ENCODE assay signal across 11 mouse cellular contexts in the genomic region with DNA sequence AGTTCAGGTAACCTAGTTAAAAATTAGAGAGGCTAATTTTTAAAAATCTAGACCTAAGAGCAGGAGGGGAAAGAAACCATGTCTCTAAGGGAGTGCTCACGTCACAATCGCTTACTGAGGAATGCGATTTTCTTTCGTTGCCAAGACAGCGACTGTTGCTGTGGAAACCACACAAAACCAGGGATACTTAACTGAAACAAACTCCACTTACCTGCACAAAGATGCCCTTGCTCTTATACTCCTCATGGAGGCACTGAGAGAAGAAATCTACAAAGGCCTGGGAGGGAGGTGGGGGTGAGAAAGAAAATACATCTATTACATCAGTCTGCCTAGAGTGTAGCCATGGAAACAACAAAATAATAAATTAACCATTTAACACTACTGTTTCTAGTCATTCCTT. TPM values are rescaled to one million over a fixed set of nuclear protein-coding genes. Genes with fewer than 3 reads are reported as not detected.
DNase-seq lines count a peak whose midpoint lies in the region; ATAC-seq lines count a peak whose summit lies in the region.
"Had no signal": no experiment of that assay in that cellular context is flagged by ENCODE, and none has a peak within 500 bp of the region (broad histone marks: within the 10 kb centered on the region; RNA-seq: fewer than 3 reads in every experiment).

No protein-coding gene starts in this region.

- no peaks in the 10 kb centered on the region for H3K36me3 ChIP-seq in hindbrain, embryonic 13.5 days
- peaks cover 19% of the 10 kb centered on the region for H3K36me3 ChIP-seq in hindbrain, embryonic 10.5 days
- H3K36me3 ChIP-seq in forebrain, embryonic 16.5 days (ENCODE audit: control insufficient read depth, insufficient read depth): no peaks in the 10 kb centered on the region
- no peaks in the 10 kb centered on the region for H3K36me3 ChIP-seq in midbrain, embryonic 14.5 days (ENCODE audit: control insufficient read depth, insufficient read depth, low read length)

- ATAC-seq in hindbrain, embryonic 13.5 days (ENCODE audit: low FRiP score): peak; percentile 76; the same call in 1 of the 2 replicates
- peak; percentile 88 for ATAC-seq in forebrain, embryonic 16.5 days
- peak; percentile 57; the same call in 1 of the 2 replicates for ATAC-seq in midbrain, embryonic 14.5 days (ENCODE audit: low FRiP score, low TSS enrichment)

- H3K4me1 ChIP-seq in hindbrain, embryonic 13.5 days (replicated peaks): peaks cover 35% of the 10 kb centered on the region
- no peaks in the 10 kb centered on the region for H3K4me1 ChIP-seq in hindbrain, embryonic 10.5 days (replicated peaks)
- H3K4me1 ChIP-seq in forebrain, embryonic 16.5 days (replicated peaks; ENCODE audit: control insufficient read depth, insufficient read depth, low read length): peaks cover 27% of the 10 kb centered on the region
- H3K4me1 ChIP-seq in midbrain, embryonic 14.5 days (ENCODE audit: control insufficient read depth, insufficient read depth, low read length): peaks cover 27% of the 10 kb centered on the region

- 29% methylated on average over 5 of the region's 5 CpGs for WGBS in hindbrain, embryonic 13.5 days
- WGBS in hindbrain, embryonic 10.5 days: 65% methylated on average over 5 of the region's 5 CpGs
- WGBS in forebrain, embryonic 16.5 days: 10% methylated on average over 5 of the region's 5 CpGs
- 23% methylated on average over 5 of the region's 5 CpGs for WGBS in midbrain, embryonic 14.5 days

- H3K4me3 ChIP-seq in hindbrain, embryonic 13.5 days: no peak overlapping the region
- no peak overlapping the region for H3K4me3 ChIP-seq in hindbrain, embryonic 10.5 days
- no peak overlapping the region for H3K4me3 ChIP-seq in forebrain, embryonic 16.5 days (replicated peaks; ENCODE audit: low read length)
- H3K4me3 ChIP-seq in midbrain, embryonic 14.5 days (replicated peaks; ENCODE audit: low read depth, low read length): no peak overlapping the region

- H3K9ac ChIP-seq in hindbrain, embryonic 13.5 days: no peak overlapping the region
- no peak overlapping the region for H3K9ac ChIP-seq in forebrain, embryonic 16.5 days (replicated peaks; ENCODE audit: low read depth, low read length)
- H3K9ac ChIP-seq in midbrain, embryonic 14.5 days (replicated peaks; ENCODE audit: low read length): no peak overlapping the region

- H3K27ac ChIP-seq in hindbrain, embryonic 13.5 days: no peak overlapping the region
- H3K27ac ChIP-seq in hindbrain, embryonic 10.5 days: no peak overlapping the region
- peak overlapping the region; percentile 31; the same call in 1 of the 2 replicates for H3K27ac ChIP-seq in forebrain, embryonic 16.5 days (ENCODE audit: low read length)
- H3K27ac ChIP-seq in midbrain, embryonic 14.5 days (replicated peaks; ENCODE audit: low read depth, low read length): peak overlapping the region; percentile 65
- H3K27ac ChIP-seq: macrophage had no signal

- H3K27me3 ChIP-seq in hindbrain, embryonic 13.5 days: no peaks in the 10 kb centered on the region
- H3K27me3 ChIP-seq in hindbrain, embryonic 10.5 days (ENCODE audit: insufficient read depth, poor library complexity, severe bottlenecking): no peaks in the 10 kb centered on the region
- H3K27me3 ChIP-seq in forebrain, embryonic 16.5 days (replicated peaks; ENCODE audit: control insufficient read depth, insufficient read depth, low read length): no peaks in the 10 kb centered on the region
- H3K27me3 ChIP-seq in midbrain, embryonic 14.5 days (ENCODE audit: control insufficient read depth, insufficient read depth, low read length): no peaks in the 10 kb centered on the region

- no peak for DNase-seq in hindbrain, embryonic 10.5 days (ENCODE audit: low spot score)
- DNase-seq in R1 (ENCODE audit: low read depth, low spot score): peak; percentile 70
- peak; percentile 85 for DNase-seq in midbrain, embryonic 14.5 days
- no peak for DNase-seq in urinary bladder, postnatal 4 days (ENCODE audit: low spot score in 2 of 2)
- DNase-seq in cerebellum, postnatal 4 days (ENCODE audit: low spot score in 2 of 2): no peak
- no peak for DNase-seq in thymus, postnatal 0 days (ENCODE audit: low spot score)
- DNase-seq: cerebellum, postnatal 10 days had no signal

- no peak overlapping the region for H3K4me2 ChIP-seq in hindbrain, embryonic 13.5 days
- no peak overlapping the region for H3K4me2 ChIP-seq in forebrain, embryonic 16.5 days (ENCODE audit: low read length)
- peak overlapping the region; percentile 22; the same call in 1 of the 2 replicates for H3K4me2 ChIP-seq in midbrain, embryonic 14.5 days (ENCODE audit: low read length)

- no peaks in the 10 kb centered on the region for H3K9me3 ChIP-seq in hindbrain, embryonic 13.5 days
- H3K9me3 ChIP-seq in hindbrain, embryonic 10.5 days: no peaks in the 10 kb centered on the region
- H3K9me3 ChIP-seq in forebrain, embryonic 16.5 days (ENCODE audit: control insufficient read depth, low read length): no peaks in the 10 kb centered on the region
- H3K9me3 ChIP-seq in midbrain, embryonic 14.5 days (ENCODE audit: control insufficient read depth, low read length): no peaks in the 10 kb centered on the region

RNA-seq across cellular contexts. Expression of gene Alkbh3, which starts 33.1 kb away (rescaled TPM):
- 46.3 and 48.5 TPM in 2 replicates for polyA plus RNA-seq in hindbrain, embryonic 13.5 days (2015; fragmentation: Nextera tagmentation; extraction: Ambion mirVana)
- polyA plus RNA-seq in hindbrain, embryonic 10.5 days (2016; fragmentation: Nextera tagmentation; extraction: Ambion mirVana): 57.5 and 58.7 TPM in 2 replicates
- polyA plus RNA-seq in forebrain, embryonic 16.5 days (2015; fragmentation: Nextera tagmentation; extraction: Ambion mirVana): 55.1 and 57.4 TPM in 2 replicates
- 45.7 and 53.7 TPM in 2 replicates for polyA plus RNA-seq in midbrain, embryonic 14.5 days (2014; fragmentation: Nextera tagmentation; extraction: Ambion mirVana)
- 62.2 and 78.8 TPM in 2 replicates for polyA plus RNA-seq in thymus, postnatal 0 days (2015; fragmentation: Nextera tagmentation; extraction: Ambion mirVana)

RNA-seq across cellular contexts. Expression of gene Gm27027, which starts 47.5 kb away (rescaled TPM):
- polyA plus RNA-seq in hindbrain, embryonic 13.5 days (2015; fragmentation: Nextera tagmentation; extraction: Ambion mirVana): not detected in 2 replicates
- polyA plus RNA-seq in hindbrain, embryonic 10.5 days (2016; fragmentation: Nextera tagmentation; extraction: Ambion mirVana): not detected in 2 replicates
- polyA plus RNA-seq in forebrain, embryonic 16.5 days (2015; fragmentation: Nextera tagmentation; extraction: Ambion mirVana): not detected in 2 replicates
- polyA plus RNA-seq in midbrain, embryonic 14.5 days (2014; fragmentation: Nextera tagmentation; extraction: Ambion mirVana): not detected in 2 replicates
- polyA plus RNA-seq in thymus, postnatal 0 days (2015; fragmentation: Nextera tagmentation; extraction: Ambion mirVana): not detected in 2 replicates
- polyA plus RNA-seq: macrophage; spleen, adult 2 months had no signal

Comparison
In these comparisons a context has a peak if more than half of its experiments do, and no peak if none do; other contexts are left out.
1. H3K27ac ChIP-seq: peak in forebrain, embryonic 16.5 days (single experiment) and midbrain, embryonic 14.5 days (single experiment); none in hindbrain, embryonic 13.5 days (single experiment) and hindbrain, embryonic 10.5 days (single experiment).
2. DNase-seq: peak in R1 (single experiment) and midbrain, embryonic 14.5 days (single experiment); none in hindbrain, embryonic 10.5 days (single experiment), urinary bladder, postnatal 4 days (0 of 2), cerebellum, postnatal 4 days (0 of 2) and thymus, postnatal 0 days (single experiment).
3. Peak in every context shown above with its lines, with median percentiles within 50 percentile points of each other: ATAC-seq.